Mouse (Mus musculus) myocyte (in vitro differentiated cells): ENCODE results near the gene Cct5.

Experiments used
- CEBPB ChIP-seq: IDR thresholded peaks from 2 replicates; pipeline ENCODE4 v1.6.1; 2011; ENCODE audit warnings: mild to moderate bottlenecking, moderate library complexity; ENCODE audit not compliant: poor library complexity, insufficient read depth, severe bottlenecking
- E2F4 ChIP-seq: IDR thresholded peaks from one replicate; pipeline ENCODE4 v1.6.1; 2011; ENCODE audit warnings: mild to moderate bottlenecking, control low read depth, moderate library complexity; ENCODE audit not compliant: insufficient read depth
- MAX ChIP-seq: IDR thresholded peaks from one replicate; pipeline ENCODE4 v1.6.1; 2011; ENCODE audit warnings: low read depth, mild to moderate bottlenecking, control low read depth
- MYOD1 ChIP-seq, 3 experiments: IDR thresholded peaks; one replicate each; pipeline ENCODE4 v1.6.1; 2011; ENCODE audit warnings: control low read depth in 2 of 3, low read depth in 2 of 3, mild to moderate bottlenecking in 2 of 3, moderate library complexity in 1 of 3; ENCODE audit not compliant: insufficient read length in 2 of 3, control insufficient read depth in 1 of 3
- POLR2A ChIP-seq: IDR thresholded peaks from one replicate; pipeline ENCODE4 v1.6.1; 2011; ENCODE audit warnings: low read depth, mild to moderate bottlenecking, control low read depth, moderate library complexity; ENCODE audit not compliant: insufficient read length
- REST ChIP-seq: IDR thresholded peaks from one replicate; pipeline ENCODE4 v1.6.1; 2011; ENCODE audit warnings: mild to moderate bottlenecking, control low read depth, moderate library complexity; ENCODE audit not compliant: insufficient read depth, insufficient read length
- SRF ChIP-seq: IDR thresholded peaks from one replicate; pipeline ENCODE4 v1.6.1; 2011; ENCODE audit warnings: low read depth; ENCODE audit not compliant: control insufficient read depth, insufficient read length
- TCF12 ChIP-seq: IDR thresholded peaks from one replicate; pipeline ENCODE4 v1.6.1; 2011; ENCODE audit warnings: mild to moderate bottlenecking, control low read depth; ENCODE audit not compliant: poor library complexity, insufficient read depth, severe bottlenecking
- TCF3 ChIP-seq: IDR thresholded peaks from one replicate; pipeline ENCODE4 v1.6.1; 2011; ENCODE audit warnings: low read depth, control low read depth; ENCODE audit not compliant: insufficient read length
- USF1 ChIP-seq: IDR thresholded peaks from one replicate; pipeline ENCODE4 v1.6.1; 2011; ENCODE audit warnings: low read depth, mild to moderate bottlenecking, control low read depth, moderate library complexity

GRCm38 (mm10) chr15:31554855-31555254, 46.7 kb downstream of the Cct5 start:
- TF ChIP-seq SRF = no peak
- no peak for TF ChIP-seq CEBPB
- no peak for TF ChIP-seq E2F4
- no peak for TF ChIP-seq TCF3
- no peak for TF ChIP-seq POLR2A
- no peak for TF ChIP-seq REST
- no peak for TF ChIP-seq MAX
- TF ChIP-seq TCF12 = no peak
- TF ChIP-seq MYOD1 (IDR thresholded peaks at IDR 0.05; ENCODE audit: control insufficient read depth in 1 of 3, insufficient read length in 2 of 3, low read depth in 2 of 3) = no peak
- no peak for TF ChIP-seq USF1
